Mouse (Mus musculus): Measurements from ENCODE around the gene Rps17. TPM values are rescaled to one million over a fixed set of nuclear protein-coding genes. Genes with fewer than 3 reads are reported as not detected.

The Rps17 gene
- polyA plus RNA-seq, 1 experiment from 2014 or later, result 1,210 TPM

Other genes with a start within 250 kb of the Rps17 start
- gene Slc28a1, start 230.5 kb downstream of the Rps17 start, polyA plus RNA-seq (2015; fragmentation: Nextera tagmentation; extraction: Ambion mirVana), result 0.73 and 1.2 TPM in 2 replicates
- gene Pde8a, start 131.7 kb downstream of the Rps17 start, polyA plus RNA-seq (2015; fragmentation: Nextera tagmentation; extraction: Ambion mirVana), result 4.6 and 5.9 TPM in 2 replicates
- 0.76 and 0.85 TPM in 2 replicates for gene Cpeb1, start 110.2 kb upstream of the Rps17 start, polyA plus RNA-seq (2015; fragmentation: Nextera tagmentation; extraction: Ambion mirVana)
- 1.0 and 1.5 TPM in 2 replicates for gene Ap3b2, start 148.7 kb upstream of the Rps17 start, polyA plus RNA-seq (2015; fragmentation: Nextera tagmentation; extraction: Ambion mirVana)
- not detected in 2 replicates for gene BC048679, start 153.0 kb upstream of the Rps17 start, polyA plus RNA-seq (2015; fragmentation: Nextera tagmentation; extraction: Ambion mirVana)
- gene Fsd2, start 221.7 kb upstream of the Rps17 start, polyA plus RNA-seq (2015; fragmentation: Nextera tagmentation; extraction: Ambion mirVana), result 0.19 and 0.27 TPM in 2 replicates
- gene Whamm, start 226.0 kb upstream of the Rps17 start, polyA plus RNA-seq (2015; fragmentation: Nextera tagmentation; extraction: Ambion mirVana), result 1.2 and 3.4 TPM in 2 replicates